Mouse (Mus musculus) small intestine, adult 2 months (tissue): ENCODE results near the gene Bglap3.
"Not testable (repeated sequence)": the region's sequence is repeated elsewhere in the genome, so short reads cannot be mapped to it uniquely, and the experiment has no call there.

Experiments
- CTCF ChIP-seq: fragments of 200-500 bp; IDR thresholded peaks from 2 replicates; pipeline ENCODE4 v1.5.1; 2012; ENCODE audit warnings: low read depth, mild to moderate bottlenecking, control low read depth, inconsistent platforms, low read length, moderate library complexity, mixed read lengths; ENCODE audit not compliant: insufficient replicate concordance, insufficient read length; ENCODE audit errors: extremely low read depth
- POLR2A ChIP-seq: fragments of 200-500 bp; IDR thresholded peaks from 2 replicates; pipeline ENCODE4 v1.6.1; 2012; ENCODE audit warnings: low read depth, mild to moderate bottlenecking, control low read depth, inconsistent platforms, low read length, moderate library complexity

DNA sequence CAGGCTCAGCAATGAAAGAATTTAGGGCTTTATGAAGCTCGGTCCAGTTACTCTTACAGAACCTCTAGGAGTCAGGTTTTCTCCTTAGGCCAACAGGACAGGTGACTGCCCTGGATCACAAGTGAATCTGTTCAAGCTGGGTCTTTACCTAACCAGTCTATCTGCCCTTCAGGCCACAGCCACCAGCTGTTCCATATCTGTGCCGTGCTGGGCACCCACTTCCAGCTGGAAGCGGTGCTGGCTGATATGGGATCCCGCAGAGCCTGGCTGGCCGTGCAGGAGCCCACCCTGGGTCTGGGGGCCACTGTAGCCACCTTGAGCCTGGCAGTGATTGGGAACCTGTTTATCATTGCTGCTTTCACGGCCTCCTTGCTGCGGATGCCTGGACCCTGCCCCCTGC lies 5.0 kb downstream of the Bglap3 start:
- not testable (repeated sequence) for TF ChIP-seq CTCF, POLR2A
